ENCODE assay signal across 8 mouse cellular contexts in the genomic region with DNA sequence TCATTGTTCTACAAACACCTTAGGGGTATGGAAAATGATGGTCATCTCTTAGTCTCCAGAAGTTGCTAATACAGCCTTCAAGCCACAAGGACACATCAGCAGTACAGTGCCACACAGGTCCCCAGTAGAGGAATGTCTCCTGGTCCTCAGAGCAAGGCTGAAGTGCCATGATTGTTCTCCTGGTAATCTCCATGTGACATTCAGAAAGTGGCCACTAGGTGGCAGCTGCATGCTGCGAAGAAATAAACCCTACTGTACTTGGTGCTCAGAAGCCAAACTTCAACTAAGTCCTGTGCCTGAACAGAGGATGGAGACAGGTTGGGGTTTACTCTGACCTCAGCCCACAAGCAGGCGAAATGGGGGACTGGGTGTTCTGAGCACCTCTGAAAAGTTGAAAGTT. TPM values are rescaled to one million over a fixed set of nuclear protein-coding genes. Genes with fewer than 3 reads are reported as not detected.
A peak's percentile ranks its signal among the peaks of the same experiment; 100 is the strongest.
DNase-seq lines count a peak whose midpoint lies in the region; ATAC-seq and TF ChIP-seq lines count a peak whose summit lies in the region.

No protein-coding gene starts in this region.

- ATAC-seq in midbrain, embryonic 16.5 days, result peak; percentile 81

- no peak for TF ChIP-seq CTCF in thymus, adult 2 months (IDR thresholded peaks at IDR 0.05; ENCODE audit: borderline replicate concordance, control insufficient read depth, extremely low read depth, insufficient read depth, low read length, poor library complexity)
- peak; percentile 92 for TF ChIP-seq CTCF in kidney, adult 2 months (conservative IDR thresholded peaks at IDR 0.05; ENCODE audit: insufficient read depth, insufficient read length, low read depth, low read length)

- no peaks in the 10 kb centered on the region for H3K27me3 ChIP-seq in thymus, adult 2 months (ENCODE audit: control insufficient read depth, insufficient read depth, low read length)
- H3K27me3 ChIP-seq in kidney, adult 2 months (replicated peaks; ENCODE audit: control insufficient read depth, insufficient read depth, low read length), result no peaks in the 10 kb centered on the region
- no peaks in the 10 kb centered on the region for H3K27me3 ChIP-seq in limb, embryonic 10.5 days (ENCODE audit: low read depth, poor library complexity, severe bottlenecking)
- no peaks in the 10 kb centered on the region for H3K27me3 ChIP-seq in midbrain, embryonic 16.5 days (ENCODE audit: control insufficient read depth, insufficient read depth, low read depth, low read length)

- 0% methylated on average over 2 of the region's 2 CpGs for WGBS in thymus, adult 2 months
- 7% methylated on average over 2 of the region's 2 CpGs for WGBS in kidney, adult 2 months
- WGBS in limb, embryonic 10.5 days, result 13% methylated on average over 2 of the region's 2 CpGs
- WGBS in midbrain, embryonic 16.5 days, result 17% methylated on average over 2 of the region's 2 CpGs

- no peaks in the 10 kb centered on the region for H3K9me3 ChIP-seq in limb, embryonic 10.5 days (replicated peaks)
- no peaks in the 10 kb centered on the region for H3K9me3 ChIP-seq in midbrain, embryonic 16.5 days (replicated peaks; ENCODE audit: control insufficient read depth, low read length, poor library complexity, severe bottlenecking)

- no peak overlapping the region for H3K27ac ChIP-seq in thymus, adult 2 months (ENCODE audit: control insufficient read depth, insufficient read depth, low read length)
- H3K27ac ChIP-seq in kidney, adult 2 months (ENCODE audit: insufficient read depth, low read depth, low read length), result no peak overlapping the region
- H3K27ac ChIP-seq in limb, embryonic 10.5 days, result no peak overlapping the region
- H3K27ac ChIP-seq in midbrain, embryonic 16.5 days (ENCODE audit: low read length), result no peak overlapping the region

- H3K36me3 ChIP-seq in thymus, adult 2 months (ENCODE audit: control insufficient read depth, insufficient read depth, low read length), result no peaks in the 10 kb centered on the region
- H3K36me3 ChIP-seq in kidney, adult 2 months (ENCODE audit: control insufficient read depth, insufficient read depth, low read length), result no peaks in the 10 kb centered on the region
- no peaks in the 10 kb centered on the region for H3K36me3 ChIP-seq in limb, embryonic 10.5 days
- H3K36me3 ChIP-seq in midbrain, embryonic 16.5 days (ENCODE audit: control insufficient read depth, insufficient read depth, low read length), result no peaks in the 10 kb centered on the region

- H3K4me1 ChIP-seq in thymus, adult 2 months (replicated peaks; ENCODE audit: control insufficient read depth, insufficient read depth, low read length), result no peaks in the 10 kb centered on the region
- H3K4me1 ChIP-seq in kidney, adult 2 months (ENCODE audit: control insufficient read depth, insufficient read depth, low read length), result no peaks in the 10 kb centered on the region
- no peaks in the 10 kb centered on the region for H3K4me1 ChIP-seq in limb, embryonic 10.5 days
- H3K4me1 ChIP-seq in midbrain, embryonic 16.5 days (ENCODE audit: control insufficient read depth, insufficient read depth, low read length), result no peaks in the 10 kb centered on the region

- no peak overlapping the region for H3K4me3 ChIP-seq in thymus, adult 2 months (ENCODE audit: control insufficient read depth, insufficient read depth, low read length)
- H3K4me3 ChIP-seq in kidney, adult 2 months (ENCODE audit: insufficient read depth, low read depth, low read length), result no peak overlapping the region
- no peak overlapping the region for H3K4me3 ChIP-seq in limb, embryonic 10.5 days
- H3K4me3 ChIP-seq in midbrain, embryonic 16.5 days (ENCODE audit: low read depth, low read length), result no peak overlapping the region

- DNase-seq in thymus, adult 2 months, result peak; percentile 69
- no peak for DNase-seq in thymus, adult 18-20 months
- peak; percentile 66 to 81 for DNase-seq in cerebellum, postnatal 36 days
- peak; percentile 75 for DNase-seq in gastrocnemius, adult 18-20 months (ENCODE audit: low spot score)
- peak; percentile 85 for DNase-seq in kidney, adult 2 months
- DNase-seq in limb, embryonic 10.5 days (ENCODE audit: low spot score), result peak; percentile 77
- peak; percentile 57 to 80 for DNase-seq in spleen, postnatal 10 days (ENCODE audit: low spot score in 2 of 2)

- H3K4me2 ChIP-seq in midbrain, embryonic 16.5 days (ENCODE audit: low read length), result no peak overlapping the region

- no peak overlapping the region for H3K9ac ChIP-seq in midbrain, embryonic 16.5 days (ENCODE audit: low read depth, low read length)

- no peak for TF ChIP-seq POLR2A in thymus, adult 2 months (IDR thresholded peaks at IDR 0.05; ENCODE audit: control insufficient read depth, extremely low read depth, insufficient read depth, low read length, poor library complexity)
- TF ChIP-seq POLR2A in kidney, adult 2 months (IDR thresholded peaks at IDR 0.05; ENCODE audit: low read depth, low read length), result no peak

RNA-seq across cellular contexts. Expression of a gene that starts 14.9 kb away (rescaled TPM):
- polyA plus RNA-seq in thymus, adult 2 months (2012; rRNA removed), result 4.1 and 4.5 TPM in 2 replicates
- total RNA-seq in gastrocnemius, adult 18-20 months (2021), result under 1 TPM in 1 of 2 experiments, not detected in 1; 0.12 TPM
- polyA plus RNA-seq in kidney, adult 2 months (2012; rRNA removed), result 1.0 and 2.1 TPM in 2 replicates
- 0.15 TPM in 1 of 2 replicates, not detected in the other for polyA plus RNA-seq in limb, embryonic 10.5 days (2016; fragmentation: Nextera tagmentation; extraction: Ambion mirVana)
- 0.58 and 0.94 TPM in 2 replicates for polyA plus RNA-seq in midbrain, embryonic 16.5 days (2015; fragmentation: Nextera tagmentation; extraction: Ambion mirVana)

Comparison
In these comparisons a context has a peak if more than half of its experiments do, and no peak if none do; other contexts are left out.
1. DNase-seq: peak in thymus, adult 2 months (single experiment), cerebellum, postnatal 36 days (2 of 2), gastrocnemius, adult 18-20 months (single experiment), kidney, adult 2 months (single experiment), limb, embryonic 10.5 days (single experiment) and spleen, postnatal 10 days (2 of 2); none in thymus, adult 18-20 months (0 of 2).